Mouse (Mus musculus) neural tube, embryonic 14.5 days (tissue): ENCODE results near the gene Poc1a. TPM values are rescaled to one million over a fixed set of nuclear protein-coding genes. Genes with fewer than 3 reads are reported as not detected.

Experiments used
- polyA plus RNA-seq: library from polyadenylated mRNA; unstranded; fragments of >200 nt; fragmentation: Nextera tagmentation; extraction: Ambion mirVana; gene quantifications from 2 replicates; pipeline ENCODE4 v1.2.1, GENCODE M21; 2014

Poc1a gene
- polyA plus RNA-seq, 1 experiment from 2014 or later = 5.8 TPM

Other genes starting within 250 kb of the Poc1a start
- gene Col6a4, start 184.3 kb upstream of the Poc1a start, polyA plus RNA-seq = 0.21 and 0.40 TPM in 2 replicates
- 3.3 and 4.3 TPM in 2 replicates for gene Glyctk, start 122.9 kb upstream of the Poc1a start, polyA plus RNA-seq
- 37.4 and 40.4 TPM in 2 replicates for gene Wdr82, start 110.1 kb upstream of the Poc1a start, polyA plus RNA-seq
- gene Ppm1m, start 81.3 kb upstream of the Poc1a start, polyA plus RNA-seq = 11.1 and 14.4 TPM in 2 replicates
- gene Twf2, start 78.0 kb upstream of the Poc1a start, polyA plus RNA-seq = 44.2 and 48.4 TPM in 2 replicates
- gene Tlr9, start 58.5 kb upstream of the Poc1a start, polyA plus RNA-seq = 0.08 and 0.09 TPM in 2 replicates
- gene Alas1, start 32.4 kb upstream of the Poc1a start, polyA plus RNA-seq = 99.7 and 104 TPM in 2 replicates
- gene Dusp7, start 87.6 kb downstream of the Poc1a start, polyA plus RNA-seq = 18.7 and 19.3 TPM in 2 replicates
- 719 and 757 TPM in 2 replicates for gene Rpl29, start 148.4 kb downstream of the Poc1a start, polyA plus RNA-seq
- gene Acy1, start 157.3 kb downstream of the Poc1a start, polyA plus RNA-seq = 20.3 and 22.5 TPM in 2 replicates
- 8.6 TPM in 2 replicates for gene Abhd14b, start 166.4 kb downstream of the Poc1a start, polyA plus RNA-seq
- gene Abhd14a, start 166.6 kb downstream of the Poc1a start, polyA plus RNA-seq = 59.5 and 66.9 TPM in 2 replicates
- gene Pcbp4, start 172.2 kb downstream of the Poc1a start, polyA plus RNA-seq = 166 and 182 TPM in 2 replicates
- 1.5 and 1.7 TPM in 2 replicates for gene Gpr62, start 184.9 kb downstream of the Poc1a start, polyA plus RNA-seq
- 36.1 and 36.2 TPM in 2 replicates for gene Rrp9, start 194.9 kb downstream of the Poc1a start, polyA plus RNA-seq
- 0.17 and 0.36 TPM in 2 replicates for gene Parp3, start 195.9 kb downstream of the Poc1a start, polyA plus RNA-seq
- gene Iqcf1, start 218.9 kb downstream of the Poc1a start, polyA plus RNA-seq = not detected in 2 replicates
- gene Iqcf5, start 233.5 kb downstream of the Poc1a start, polyA plus RNA-seq = not detected in 2 replicates